ENCODE assay signal across 10 mouse cellular contexts in genomic region chr2:163237999-163238529, GRCm38 (mm10). TPM values are rescaled to one million over a fixed set of nuclear protein-coding genes. Genes with fewer than 3 reads are reported as not detected.
DNase-seq lines count a peak whose midpoint lies in the region; ATAC-seq and TF ChIP-seq lines count a peak whose summit lies in the region.
"Had no signal": no experiment of that assay in that cellular context is flagged by ENCODE, and none has a peak within 500 bp of the region (broad histone marks: within the 10 kb centered on the region; RNA-seq: fewer than 3 reads in every experiment).

No protein-coding gene starts in this region.

- H3K4me2 ChIP-seq in hindbrain, embryonic 11.5 days (replicated peaks; ENCODE audit: low read depth, low read length): no peak overlapping the region
- no peak overlapping the region for H3K4me2 ChIP-seq in neural tube, embryonic 12.5 days (replicated peaks)
- H3K4me2 ChIP-seq in hindbrain, postnatal 0 days (ENCODE audit: low read depth, low read length): no peak overlapping the region

- TF ChIP-seq CTCF in hindbrain, postnatal 0 days (IDR thresholded peaks at IDR 0.05; ENCODE audit: low read depth): no peak

- no peak for ATAC-seq in hindbrain, embryonic 11.5 days (ENCODE audit: low FRiP score)
- peak; percentile 52; the same call in 1 of the 2 replicates for ATAC-seq in neural tube, embryonic 12.5 days (ENCODE audit: low FRiP score, low read depth)
- peak; percentile 68 for ATAC-seq in hindbrain, postnatal 0 days
- no peak for ATAC-seq in megakaryocyte progenitor cell, adult 5-6 weeks (replicated peaks; ENCODE audit: poor library complexity)

- H3K9ac ChIP-seq in hindbrain, embryonic 11.5 days (ENCODE audit: low read depth, low read length): no peak overlapping the region
- H3K9ac ChIP-seq in neural tube, embryonic 12.5 days: no peak overlapping the region
- H3K9ac ChIP-seq in hindbrain, postnatal 0 days (replicated peaks; ENCODE audit: low read length): no peak overlapping the region

- 87% methylated on average over 12 of the region's 12 CpGs for WGBS in hindbrain, embryonic 10.5 days
- WGBS in hindbrain, embryonic 11.5 days: 83% methylated on average over 12 of the region's 12 CpGs
- 51% methylated on average over 12 of the region's 12 CpGs for WGBS in neural tube, embryonic 12.5 days
- WGBS in hindbrain, postnatal 0 days: 27% methylated on average over 12 of the region's 12 CpGs

- peaks cover 4% of the 10 kb centered on the region; the same call in 1 of the 2 replicates for H3K27me3 ChIP-seq in hindbrain, embryonic 10.5 days (ENCODE audit: insufficient read depth, poor library complexity, severe bottlenecking)
- no peaks in the 10 kb centered on the region for H3K27me3 ChIP-seq in hindbrain, embryonic 11.5 days (ENCODE audit: control insufficient read depth, insufficient read depth, low read length)
- peaks cover 3% of the 10 kb centered on the region; the same call in 1 of the 2 replicates for H3K27me3 ChIP-seq in neural tube, embryonic 12.5 days (replicated peaks)
- H3K27me3 ChIP-seq in hindbrain, postnatal 0 days (ENCODE audit: insufficient read depth, low read length): no peaks in the 10 kb centered on the region; the same call in 1 of the 2 replicates

- DNase-seq in hindbrain, embryonic 10.5 days (ENCODE audit: low spot score): no peak
- no peak for DNase-seq in hindbrain, embryonic 11.5 days (ENCODE audit: low spot score)
- DNase-seq in neural tube, embryonic 10.5 days (ENCODE audit: extremely low spot score, low spot score): no peak
- DNase-seq in hindbrain, postnatal 0 days (ENCODE audit: low spot score): peak; percentile 72
- DNase-seq in retina, embryonic 14.5 days (ENCODE audit: low spot score): peak; percentile 58
- no peak for DNase-seq in adrenal gland, postnatal 14 days
- DNase-seq: thymus, postnatal 25 days had no signal

- H3K4me1 ChIP-seq in hindbrain, embryonic 10.5 days (replicated peaks): peaks cover 62% of the 10 kb centered on the region
- no peaks in the 10 kb centered on the region; the same call in 1 of the 2 replicates for H3K4me1 ChIP-seq in hindbrain, embryonic 11.5 days (replicated peaks; ENCODE audit: control insufficient read depth, insufficient read depth, low read length)
- peaks cover 25% of the 10 kb centered on the region for H3K4me1 ChIP-seq in neural tube, embryonic 12.5 days
- peaks cover 10% of the 10 kb centered on the region for H3K4me1 ChIP-seq in hindbrain, postnatal 0 days (ENCODE audit: insufficient read depth, low read length)

- no peaks in the 10 kb centered on the region for H3K9me3 ChIP-seq in hindbrain, embryonic 10.5 days
- H3K9me3 ChIP-seq in hindbrain, embryonic 11.5 days (ENCODE audit: control insufficient read depth, low read length): no peaks in the 10 kb centered on the region
- H3K9me3 ChIP-seq in neural tube, embryonic 12.5 days: no peaks in the 10 kb centered on the region
- no peaks in the 10 kb centered on the region for H3K9me3 ChIP-seq in hindbrain, postnatal 0 days (ENCODE audit: low read length)

- H3K4me3 ChIP-seq in hindbrain, embryonic 10.5 days: no peak overlapping the region
- no peak overlapping the region for H3K4me3 ChIP-seq in hindbrain, embryonic 11.5 days (ENCODE audit: low read depth, low read length)
- no peak overlapping the region for H3K4me3 ChIP-seq in neural tube, embryonic 12.5 days
- no peak overlapping the region for H3K4me3 ChIP-seq in hindbrain, postnatal 0 days (ENCODE audit: low read length)

- 0 out of 2 replicates have a peak overlapping the region, but pooled peaks have one; percentile 30 for H3K27ac ChIP-seq in hindbrain, embryonic 10.5 days
- H3K27ac ChIP-seq in hindbrain, embryonic 11.5 days (ENCODE audit: low read depth, low read length): no peak overlapping the region
- H3K27ac ChIP-seq in neural tube, embryonic 12.5 days: no peak overlapping the region
- no peak overlapping the region for H3K27ac ChIP-seq in hindbrain, postnatal 0 days

- no peaks in the 10 kb centered on the region for H3K36me3 ChIP-seq in hindbrain, embryonic 10.5 days
- no peaks in the 10 kb centered on the region for H3K36me3 ChIP-seq in hindbrain, embryonic 11.5 days (ENCODE audit: control insufficient read depth, insufficient read depth, low read length)
- no peaks in the 10 kb centered on the region for H3K36me3 ChIP-seq in neural tube, embryonic 12.5 days
- H3K36me3 ChIP-seq in hindbrain, postnatal 0 days (ENCODE audit: insufficient read depth, low read length): no peaks in the 10 kb centered on the region

RNA-seq across cellular contexts. Expression of gene Tox2, which starts 35.1 kb away (rescaled TPM):
- 29.6 and 29.8 TPM in 2 replicates for polyA plus RNA-seq in hindbrain, embryonic 10.5 days (2016; fragmentation: Nextera tagmentation; extraction: Ambion mirVana)
- 15.6 and 17.5 TPM in 2 replicates for polyA plus RNA-seq in hindbrain, embryonic 11.5 days (2014; fragmentation: Nextera tagmentation; extraction: Ambion mirVana)
- 13.8 and 18.8 TPM in 2 replicates for polyA plus RNA-seq in neural tube, embryonic 12.5 days (2016; fragmentation: Nextera tagmentation; extraction: Ambion mirVana)
- total RNA-seq in hindbrain, postnatal 0 days (2014; rRNA removed): 4.3 and 5.0 TPM in 2 replicates
- polyA plus RNA-seq in hindbrain, postnatal 0 days (2015; fragmentation: Nextera tagmentation; extraction: Ambion mirVana): 15.2 and 19.1 TPM in 2 replicates
- 0.15 and 0.27 TPM in 2 replicates for total RNA-seq in megakaryocyte progenitor cell, adult 5-6 weeks (2015)
- 0.74 TPM in 1 of 2 replicates, not detected in the other for total RNA-seq in megakaryocyte progenitor cell, adult 5-6 weeks (2017)
- total RNA-seq in adrenal gland, postnatal 14 days (2021): 5.0 and 9.4 TPM in 2 replicates
- total RNA-seq: common myeloid progenitor, adult 5-6 weeks had no signal

Comparison
In these comparisons a context has a peak if more than half of its experiments do, and no peak if none do; other contexts are left out.
1. DNase-seq: peak in hindbrain, postnatal 0 days (single experiment) and retina, embryonic 14.5 days (single experiment); none in hindbrain, embryonic 10.5 days (single experiment), hindbrain, embryonic 11.5 days (single experiment), neural tube, embryonic 10.5 days (single experiment) and adrenal gland, postnatal 14 days (single experiment).
2. ATAC-seq: peak in neural tube, embryonic 12.5 days (single experiment) and hindbrain, postnatal 0 days (single experiment); none in hindbrain, embryonic 11.5 days (single experiment) and megakaryocyte progenitor cell, adult 5-6 weeks (single experiment).